Mouse (Mus musculus) heart, embryonic 13.5 days (tissue): ENCODE results near the gene Galnt15. TPM values are rescaled to one million over a fixed set of nuclear protein-coding genes. Genes with fewer than 3 reads are reported as not detected.

ENCODE experiments used
- ATAC-seq: fragments of 200-750 bp; cut with Nextera tagmentation; 2 replicates; pipeline ENCODE4 v1.8.0; 2017; ENCODE audit warnings: moderate TSS enrichment; ENCODE audit not compliant: insufficient number of reproducible peaks, low FRiP score, low TSS enrichment; ENCODE audit errors: extremely low read depth
- H3K27ac ChIP-seq: fragments of 300-500 bp; sonication (generic); replicated peaks from 2 replicates; pipeline ENCODE4 v1.5.1; 2015; ENCODE audit warnings: moderate library complexity, mild to moderate bottlenecking, inconsistent platforms
- H3K27me3 ChIP-seq: fragments of 300-500 bp; sonication (generic); replicated peaks from 2 replicates; pipeline ENCODE4 v1.6.1; 2015; ENCODE audit warnings: mild to moderate bottlenecking, inconsistent platforms
- H3K36me3 ChIP-seq: fragments of 300-500 bp; sonication (generic); 2 replicates; pipeline ENCODE4 v1.6.1; 2015; ENCODE audit warnings: mild to moderate bottlenecking, inconsistent platforms
- H3K4me1 ChIP-seq: fragments of 300-500 bp; sonication (generic); 2 replicates; pipeline ENCODE4 v1.6.1; 2015; ENCODE audit warnings: inconsistent platforms
- H3K4me2 ChIP-seq: fragments of 300-500 bp; sonication (generic); 2 replicates; pipeline ENCODE4 v1.6.1; 2015; ENCODE audit warnings: inconsistent platforms, mild to moderate bottlenecking, moderate library complexity
- H3K4me3 ChIP-seq: fragments of 300-500 bp; sonication (generic); 2 replicates; pipeline ENCODE4 v1.5.1; 2015; ENCODE audit warnings: moderate library complexity, mild to moderate bottlenecking, inconsistent platforms
- H3K9ac ChIP-seq: fragments of 300-500 bp; sonication (generic); 2 replicates; pipeline ENCODE4 v1.6.1; 2015; ENCODE audit warnings: inconsistent platforms, mild to moderate bottlenecking, moderate library complexity
- H3K9me3 ChIP-seq: fragments of 300-500 bp; sonication (generic); 2 replicates; pipeline ENCODE4 v1.6.1; 2016; ENCODE audit warnings: inconsistent platforms
- WGBS: fragments of 180-500 bp; shearing (Covaris S2); methylation state at CpG from one replicate; pipeline ENCODE4 v1.1.7; 2015; ENCODE audit warnings: mixed read lengths; 5-methylcytosine and 5-hydroxymethylcytosine counted together
- polyA plus RNA-seq: library from polyadenylated mRNA; unstranded; fragments of >200 nt; fragmentation: Nextera tagmentation; extraction: Ambion mirVana; gene quantifications from 2 replicates; pipeline ENCODE4 v1.2.1, GENCODE M21; 2015

Galnt15 gene
- polyA plus RNA-seq, 1 experiment from 2014 or later: 0.24 TPM

GRCm38 (mm10) chr14:32037661-32038252, 9.0 kb downstream of the Galnt15 start:
- H3K4me1 ChIP-seq: no peaks in the 10 kb centered on the region
- ATAC-seq: 0 out of 2 replicates have a peak, but pooled peaks have one; percentile 14
- no peak overlapping the region for H3K27ac ChIP-seq
- H3K27me3 ChIP-seq: no peaks in the 10 kb centered on the region; the same call in 1 of the 2 replicates
- H3K36me3 ChIP-seq: no peaks in the 10 kb centered on the region
- H3K4me2 ChIP-seq: no peak overlapping the region
- H3K4me3 ChIP-seq: no peak overlapping the region
- no peaks in the 10 kb centered on the region for H3K9me3 ChIP-seq
- H3K9ac ChIP-seq: no peak overlapping the region
- 70% methylated on average over 8 of the region's 8 CpGs for WGBS

- Histone ChIP-seq H3K9ac (no peak overlapping the region), H3K4me3 (no peak overlapping the region), H3K27ac (no peak overlapping the region), H3K36me3 (no peaks in the 10 kb centered on the region), H3K4me1 (peaks cover 18% of the 10 kb centered on the region), H3K4me2 (no peak overlapping the region), H3K27me3 (no peaks in the 10 kb centered on the region), H3K9me3 (no peaks in the 10 kb centered on the region)
- no peak for ATAC-seq
- 45% methylated on average over 5 of the region's 5 CpGs for WGBS
These were observed 13.3 kb downstream of the Galnt15 start for GRCm38 (mm10) chr14:32042108-32042507.

- H3K9me3 ChIP-seq: no peaks in the 10 kb centered on the region
- peak overlapping the region; percentile 43; the same call in 1 of the 2 replicates for H3K27ac ChIP-seq
- WGBS: 61% methylated on average over 8 of the region's 8 CpGs
- H3K27me3 ChIP-seq: no peaks in the 10 kb centered on the region
- H3K36me3 ChIP-seq: no peaks in the 10 kb centered on the region
- no peak overlapping the region for H3K4me2 ChIP-seq
- no peak overlapping the region for H3K4me3 ChIP-seq
- H3K9ac ChIP-seq: peak overlapping the region; percentile 47; the same call in 1 of the 2 replicates
- no peak for ATAC-seq
- peaks cover 23% of the 10 kb centered on the region for H3K4me1 ChIP-seq
These were observed 17.6 kb downstream of the Galnt15 start for GRCm38 (mm10) chr14:32046357-32046756.

GRCm38 (mm10) chr14:32050171-32050570, 21.4 kb downstream of the Galnt15 start:
- Histone ChIP-seq H3K4me2 (no peak overlapping the region), H3K4me3 (no peak overlapping the region), H3K4me1 (peaks cover 36% of the 10 kb centered on the region), H3K27ac (no peak overlapping the region), H3K9ac (no peak overlapping the region), H3K27me3 (no peaks in the 10 kb centered on the region), H3K36me3 (no peaks in the 10 kb centered on the region), H3K9me3 (no peaks in the 10 kb centered on the region)
- ATAC-seq: no peak
- 48% methylated on average over 6 of the region's 6 CpGs for WGBS

GRCm38 (mm10) chr14:32053895-32054294, 25.1 kb downstream of the Galnt15 start:
- no peaks in the 10 kb centered on the region for H3K9me3 ChIP-seq
- ATAC-seq: no peak
- H3K27me3 ChIP-seq: no peaks in the 10 kb centered on the region
- 51% methylated on average over 5 of the region's 5 CpGs for WGBS
- no peak overlapping the region for H3K27ac ChIP-seq
- H3K4me3 ChIP-seq: no peak overlapping the region
- H3K4me2 ChIP-seq: no peak overlapping the region
- no peaks in the 10 kb centered on the region for H3K36me3 ChIP-seq
- H3K9ac ChIP-seq: no peak overlapping the region
- H3K4me1 ChIP-seq: peaks cover 28% of the 10 kb centered on the region

- H3K9ac ChIP-seq: no peak overlapping the region; the same call in 1 of the 2 replicates
- peak overlapping the region; percentile 69; the same call in 1 of the 2 replicates for H3K27ac ChIP-seq
- WGBS: 44% methylated on average over 10 of the region's 10 CpGs
- H3K4me1 ChIP-seq: peaks cover 28% of the 10 kb centered on the region
- H3K36me3 ChIP-seq: no peaks in the 10 kb centered on the region
- ATAC-seq: no peak
- no peaks in the 10 kb centered on the region for H3K27me3 ChIP-seq
- H3K4me3 ChIP-seq: no peak overlapping the region
- no peaks in the 10 kb centered on the region for H3K9me3 ChIP-seq
- no peak overlapping the region for H3K4me2 ChIP-seq
These were observed 26.0 kb downstream of the Galnt15 start for GRCm38 (mm10) chr14:32054788-32055187.

- no peak overlapping the region for H3K4me3 ChIP-seq
- ATAC-seq: no peak
- peak overlapping the region; percentile 69 for H3K27ac ChIP-seq
- peaks cover 25% of the 10 kb centered on the region for H3K4me1 ChIP-seq
- H3K36me3 ChIP-seq: no peaks in the 10 kb centered on the region
- WGBS: 22% methylated on average over 8 of the region's 8 CpGs
- no peaks in the 10 kb centered on the region for H3K27me3 ChIP-seq
- peak overlapping the region; percentile 4 for H3K4me2 ChIP-seq
- H3K9ac ChIP-seq: peak overlapping the region; percentile 55
- no peaks in the 10 kb centered on the region for H3K9me3 ChIP-seq
These were observed 27.0 kb downstream of the Galnt15 start for GRCm38 (mm10) chr14:32055781-32056180.

GRCm38 (mm10) chr14:32056675-32057074, 27.9 kb downstream of the Galnt15 start:
- no peak for ATAC-seq
- WGBS: 92% methylated on average over 2 of the region's 2 CpGs
- H3K27me3 ChIP-seq: no peaks in the 10 kb centered on the region
- no peak overlapping the region for H3K27ac ChIP-seq
- H3K9me3 ChIP-seq: no peaks in the 10 kb centered on the region
- no peak overlapping the region for H3K4me3 ChIP-seq
- no peak overlapping the region for H3K4me2 ChIP-seq
- H3K4me1 ChIP-seq: peaks cover 25% of the 10 kb centered on the region
- no peak overlapping the region for H3K9ac ChIP-seq
- H3K36me3 ChIP-seq: no peaks in the 10 kb centered on the region

GRCm38 (mm10) chr14:32057664-32058063, 28.9 kb downstream of the Galnt15 start:
- Histone ChIP-seq H3K9ac (no peak overlapping the region), H3K4me3 (no peak overlapping the region), H3K27ac (no peak overlapping the region), H3K9me3 (no peaks in the 10 kb centered on the region), H3K4me1 (peaks cover 25% of the 10 kb centered on the region), H3K4me2 (no peak overlapping the region), H3K36me3 (no peaks in the 10 kb centered on the region), H3K27me3 (no peaks in the 10 kb centered on the region)
- WGBS: 72% methylated on average over 4 of the region's 4 CpGs
- no peak for ATAC-seq

GRCm38 (mm10) chr14:32061398-32061797, 32.6 kb downstream of the Galnt15 start:
- Histone ChIP-seq H3K4me1 (no peaks in the 10 kb centered on the region), H3K27ac (no peak overlapping the region), H3K4me2 (no peak overlapping the region), H3K4me3 (no peak overlapping the region), H3K27me3 (no peaks in the 10 kb centered on the region), H3K36me3 (no peaks in the 10 kb centered on the region), H3K9ac (no peak overlapping the region), H3K9me3 (0 out of 2 replicates have a peak, but pooled peaks cover 11% of the 10 kb centered on the region)
- ATAC-seq: no peak
- 82% methylated on average over 4 of the region's 4 CpGs for WGBS

- H3K27ac ChIP-seq: peak overlapping the region; percentile 81
- no peak overlapping the region for H3K9ac ChIP-seq
- H3K36me3 ChIP-seq: no peaks in the 10 kb centered on the region
- no peaks in the 10 kb centered on the region for H3K9me3 ChIP-seq
- H3K4me2 ChIP-seq: no peak overlapping the region
- ATAC-seq: no peak; the same call in 1 of the 2 replicates
- peaks cover 20% of the 10 kb centered on the region for H3K4me1 ChIP-seq
- no peak overlapping the region for H3K4me3 ChIP-seq
- peaks cover 7% of the 10 kb centered on the region; the same call in 1 of the 2 replicates for H3K27me3 ChIP-seq
These were observed 44.0 kb downstream of the Galnt15 start for GRCm38 (mm10) chr14:32072807-32073206.

GRCm38 (mm10) chr14:32073211-32073685, 44.5 kb downstream of the Galnt15 start:
- peak; percentile 52; the same call in 1 of the 2 replicates for ATAC-seq
- 9% methylated on average over 8 of the region's 8 CpGs for WGBS
- no peak overlapping the region for H3K9ac ChIP-seq
- no peak overlapping the region for H3K4me3 ChIP-seq
- peaks cover 20% of the 10 kb centered on the region for H3K4me1 ChIP-seq
- peak overlapping the region; percentile 81 for H3K27ac ChIP-seq
- peaks cover 7% of the 10 kb centered on the region; the same call in 1 of the 2 replicates for H3K27me3 ChIP-seq
- no peaks in the 10 kb centered on the region for H3K36me3 ChIP-seq
- no peaks in the 10 kb centered on the region for H3K9me3 ChIP-seq
- H3K4me2 ChIP-seq: no peak overlapping the region
